Comparison of ENCODE assay signal across 8 mouse cellular contexts in genomic region chr12:76534641-76535283, GRCm38 (mm10). TPM values are rescaled to one million over a fixed set of nuclear protein-coding genes. Genes with fewer than 3 reads are reported as not detected.
A peak's percentile ranks its signal among the peaks of the same experiment; 100 is the strongest.
DNase-seq lines count a peak whose midpoint lies in the region; ATAC-seq and TF ChIP-seq lines count a peak whose summit lies in the region.

No protein-coding gene starts in this region.

- H3K9ac ChIP-seq in heart, embryonic 15.5 days, result peak overlapping the region; percentile 85

- 14% methylated on average over 9 of the region's 9 CpGs for whole genome bisulfite sequencing in kidney, adult 2 months
- 11% methylated on average over 9 of the region's 9 CpGs for WGBS in heart, embryonic 15.5 days

- H3K4me2 ChIP-seq in heart, embryonic 15.5 days, result peak overlapping the region; percentile 92

- H3K27me3 ChIP-seq in kidney, adult 2 months (replicated peaks; ENCODE audit: control insufficient read depth, insufficient read depth, low read length), result no peaks in the 10 kb centered on the region
- peaks cover 6% of the 10 kb centered on the region for H3K27me3 ChIP-seq in heart, embryonic 15.5 days

- no peak for ATAC-seq in heart, embryonic 15.5 days (replicated peaks; ENCODE audit: insufficient number of reproducible peaks, insufficient read depth, low FRiP score, low read depth)

- no peaks in the 10 kb centered on the region for H3K9me3 ChIP-seq in heart, embryonic 15.5 days (replicated peaks)

- DNase-seq in kidney, adult 2 months, result peak; percentile 45
- DNase-seq in kidney, postnatal 10 days, result no peak
- DNase-seq in ZHBTc4 (ENCODE audit: low read depth, low spot score), result peak; percentile 36
- peak; percentile 30 for DNase-seq in lung, postnatal 36 days
- DNase-seq in layer of hippocampus, adult 11-12 months (ENCODE audit: low spot score), result no peak
- DNase-seq in adrenal gland, adult 18-20 months (ENCODE audit: low spot score in 2 of 2), result no peak
- DNase-seq in left cerebral cortex, adult 11 months (ENCODE audit: low spot score), result no peak

- TF ChIP-seq POLR2A in kidney, adult 2 months (IDR thresholded peaks at IDR 0.05; ENCODE audit: low read depth, low read length), result no peak

- H3K4me1 ChIP-seq in kidney, adult 2 months (ENCODE audit: control insufficient read depth, insufficient read depth, low read length), result peaks cover 21% of the 10 kb centered on the region
- peaks cover 38% of the 10 kb centered on the region for H3K4me1 ChIP-seq in heart, embryonic 15.5 days (replicated peaks)

- H3K36me3 ChIP-seq in kidney, adult 2 months (ENCODE audit: control insufficient read depth, insufficient read depth, low read length), result no peaks in the 10 kb centered on the region
- H3K36me3 ChIP-seq in heart, embryonic 15.5 days, result 0 out of 2 replicates have a peak, but pooled peaks cover 4% of the 10 kb centered on the region

- TF ChIP-seq CTCF in kidney, adult 2 months (conservative IDR thresholded peaks at IDR 0.05; ENCODE audit: insufficient read depth, insufficient read length, low read depth, low read length), result no peak

- peak overlapping the region; percentile 84 for H3K4me3 ChIP-seq in kidney, adult 2 months (ENCODE audit: insufficient read depth, low read depth, low read length)
- peak overlapping the region; percentile 85 for H3K4me3 ChIP-seq in heart, embryonic 15.5 days

- H3K27ac ChIP-seq in kidney, adult 2 months (ENCODE audit: insufficient read depth, low read depth, low read length), result peak overlapping the region; percentile 90
- peak overlapping the region; percentile 91 for H3K27ac ChIP-seq in heart, embryonic 15.5 days

RNA-seq across cellular contexts. Expression of gene Plekhg3, which starts 4.1 kb away (rescaled TPM):
- 57.9 and 67.6 TPM in 2 replicates for polyA plus RNA-seq in kidney, adult 2 months (2012; rRNA removed)
- polyA plus RNA-seq in heart, embryonic 15.5 days (2015; fragmentation: Nextera tagmentation; extraction: Ambion mirVana), result 7.1 and 11.1 TPM in 2 replicates
- total RNA-seq in adrenal gland, adult 18-20 months (2021), result 10 to 100 TPM in 1 of 2 experiments, 1 to 10 TPM in 1; 8.6 to 11.9 TPM

Comparison
In these comparisons a context has a peak if more than half of its experiments do, and no peak if none do; other contexts are left out.
1. DNase-seq: peak in kidney, adult 2 months (single experiment), ZHBTc4 (single experiment) and lung, postnatal 36 days (single experiment); none in kidney, postnatal 10 days (single experiment), layer of hippocampus, adult 11-12 months (single experiment), adrenal gland, adult 18-20 months (0 of 2) and left cerebral cortex, adult 11 months (single experiment).